ENCODE assay signal across 8 mouse cellular contexts in the genomic region with DNA sequence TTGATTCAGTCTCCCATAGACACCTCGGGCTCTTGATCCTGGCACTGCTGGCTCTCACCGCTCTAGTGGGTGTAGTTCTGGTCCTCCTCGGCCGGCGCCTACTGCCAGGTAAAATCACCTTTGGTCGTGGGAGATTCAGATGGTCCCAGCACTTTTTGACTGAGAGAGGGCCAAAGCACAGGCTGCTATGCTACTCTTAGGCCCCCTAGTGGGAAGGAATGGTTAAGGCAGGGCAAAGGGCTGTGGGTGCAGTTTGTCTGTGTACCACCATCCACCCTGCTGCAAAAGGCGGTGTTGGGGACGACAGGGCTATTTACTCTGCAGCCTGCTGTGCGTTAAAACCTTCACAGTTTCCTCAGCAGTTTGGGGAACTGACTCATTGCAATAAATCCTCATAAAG. TPM values are rescaled to one million over a fixed set of nuclear protein-coding genes. Genes with fewer than 3 reads are reported as not detected.
DNase-seq lines count a peak whose midpoint lies in the region; ATAC-seq and TF ChIP-seq lines count a peak whose summit lies in the region.

No protein-coding gene starts in this region.

- TF ChIP-seq POLR2A in limb, embryonic 14.5 days (IDR thresholded peaks at IDR 0.05; ENCODE audit: borderline replicate concordance, extremely low read depth, insufficient read depth, insufficient read length) = no peak
- no peak for TF ChIP-seq POLR2A in spleen, adult 2 months (IDR thresholded peaks at IDR 0.05; ENCODE audit: low read depth, low read length)

- WGBS in intestine, embryonic 14.5 days = 8% methylated on average over 9 of the region's 9 CpGs
- 9% methylated on average over 9 of the region's 9 CpGs for WGBS in limb, embryonic 14.5 days
- WGBS in midbrain, embryonic 15.5 days = 9% methylated on average over 9 of the region's 9 CpGs
- WGBS in spleen, adult 2 months = 9% methylated on average over 9 of the region's 9 CpGs

- TF ChIP-seq CTCF in spleen, adult 2 months (IDR thresholded peaks at IDR 0.05; ENCODE audit: extremely low read depth, insufficient read depth, insufficient read length, insufficient replicate concordance) = peak; percentile 66; the same call in 1 of the 2 replicates

- no peaks in the 10 kb centered on the region for H3K9me3 ChIP-seq in intestine, embryonic 14.5 days (ENCODE audit: control insufficient read depth, low read length)
- no peaks in the 10 kb centered on the region for H3K9me3 ChIP-seq in limb, embryonic 14.5 days (ENCODE audit: control insufficient read depth, low read length)
- no peaks in the 10 kb centered on the region for H3K9me3 ChIP-seq in midbrain, embryonic 15.5 days

- peak overlapping the region; percentile 27 for H3K4me3 ChIP-seq in intestine, embryonic 14.5 days (ENCODE audit: low read depth, low read length)
- H3K4me3 ChIP-seq in limb, embryonic 14.5 days (replicated peaks; ENCODE audit: low read length) = peak overlapping the region; percentile 40
- peak overlapping the region; percentile 40 for H3K4me3 ChIP-seq in midbrain, embryonic 15.5 days
- peak overlapping the region; percentile 44 for H3K4me3 ChIP-seq in spleen, adult 2 months (ENCODE audit: extremely low read depth, insufficient read depth, insufficient read length)

- no peak overlapping the region for H3K27ac ChIP-seq in intestine, embryonic 14.5 days (ENCODE audit: low read depth)
- H3K27ac ChIP-seq in limb, embryonic 14.5 days (replicated peaks; ENCODE audit: low read depth, low read length) = no peak overlapping the region
- no peak overlapping the region for H3K27ac ChIP-seq in midbrain, embryonic 15.5 days
- no peak overlapping the region for H3K27ac ChIP-seq in spleen, adult 2 months (ENCODE audit: insufficient read depth, low read length)

- H3K9ac ChIP-seq in intestine, embryonic 14.5 days (ENCODE audit: low read length) = peak overlapping the region; percentile 31; the same call in 1 of the 2 replicates
- peak overlapping the region; percentile 52; the same call in 1 of the 2 replicates for H3K9ac ChIP-seq in limb, embryonic 14.5 days (ENCODE audit: low read depth, low read length, severe bottlenecking)
- H3K9ac ChIP-seq in midbrain, embryonic 15.5 days = 0 out of 2 replicates have a peak overlapping the region, but pooled peaks have one; percentile 32

- peak; percentile 59 for ATAC-seq in intestine, embryonic 14.5 days (replicated peaks; ENCODE audit: low FRiP score, low TSS enrichment, low read depth)
- peak; percentile 84 for ATAC-seq in limb, embryonic 14.5 days (ENCODE audit: low FRiP score, low read depth)
- ATAC-seq in midbrain, embryonic 15.5 days (replicated peaks) = peak; percentile 79; the same call in 1 of the 2 replicates

- H3K36me3 ChIP-seq in intestine, embryonic 14.5 days (ENCODE audit: control insufficient read depth, insufficient read depth, low read length) = no peaks in the 10 kb centered on the region
- H3K36me3 ChIP-seq in limb, embryonic 14.5 days (ENCODE audit: control insufficient read depth, insufficient read depth, low read length) = no peaks in the 10 kb centered on the region
- H3K36me3 ChIP-seq in midbrain, embryonic 15.5 days (replicated peaks) = no peaks in the 10 kb centered on the region
- no peaks in the 10 kb centered on the region for H3K36me3 ChIP-seq in spleen, adult 2 months (ENCODE audit: control insufficient read depth, insufficient read depth, low read length)

- DNase-seq in urinary bladder, postnatal 25 days (ENCODE audit: low spot score) = peak; percentile 46
- DNase-seq in urinary bladder, adult 18-20 months (ENCODE audit: low spot score in 2 of 2) = no peak
- peak; percentile 69 to 74 for DNase-seq in cerebellum, postnatal 36 days
- DNase-seq in gastrocnemius, postnatal 14 days = peak; percentile 61
- peak; percentile 83 for DNase-seq in intestine, embryonic 14.5 days (ENCODE audit: low spot score)
- DNase-seq in limb, embryonic 14.5 days (ENCODE audit: low spot score) = peak; percentile 77
- DNase-seq in spleen, adult 2 months (ENCODE audit: low read depth in 1 of 2, low spot score in 2 of 2) = peak; percentile 59 to 66

- 0 out of 2 replicates have a peak, but pooled peaks cover 16% of the 10 kb centered on the region for H3K4me1 ChIP-seq in intestine, embryonic 14.5 days (replicated peaks; ENCODE audit: control insufficient read depth, insufficient read depth, low read length)
- peaks cover 3% of the 10 kb centered on the region; the same call in 1 of the 2 replicates for H3K4me1 ChIP-seq in limb, embryonic 14.5 days (ENCODE audit: control insufficient read depth, insufficient read depth, low read length)
- H3K4me1 ChIP-seq in midbrain, embryonic 15.5 days = peaks cover 12% of the 10 kb centered on the region
- peaks cover 4% of the 10 kb centered on the region; the same call in 1 of the 2 replicates for H3K4me1 ChIP-seq in spleen, adult 2 months (ENCODE audit: control insufficient read depth, insufficient read depth, insufficient read length)

- peak overlapping the region; percentile 65 for H3K4me2 ChIP-seq in intestine, embryonic 14.5 days (ENCODE audit: low read length)
- H3K4me2 ChIP-seq in limb, embryonic 14.5 days (replicated peaks; ENCODE audit: low read depth, low read length, severe bottlenecking) = peak overlapping the region; percentile 72
- H3K4me2 ChIP-seq in midbrain, embryonic 15.5 days = peak overlapping the region; percentile 72

- H3K27me3 ChIP-seq in intestine, embryonic 14.5 days (replicated peaks; ENCODE audit: control insufficient read depth, insufficient read depth, low read length) = 0 out of 2 replicates have a peak, but pooled peaks cover 9% of the 10 kb centered on the region
- H3K27me3 ChIP-seq in limb, embryonic 14.5 days (ENCODE audit: control insufficient read depth, insufficient read depth, low read length) = peaks cover 11% of the 10 kb centered on the region
- peaks cover 24% of the 10 kb centered on the region for H3K27me3 ChIP-seq in midbrain, embryonic 15.5 days (replicated peaks)
- no peaks in the 10 kb centered on the region for H3K27me3 ChIP-seq in spleen, adult 2 months (ENCODE audit: control insufficient read depth, insufficient read depth, low read length)

- intact Hi-C loops in gastrocnemius, postnatal 14 days (cut with DNase I; ENCODE audit: low total_unique reads) = loop anchor here (5.0 kb wide), 1 partner anchor 42 kb away; no protein-coding TSS in a partner anchor

RNA-seq across cellular contexts. Expression of gene Il17rc, which starts 2.2 kb away (rescaled TPM):
- total RNA-seq in gastrocnemius, postnatal 14 days (2021) = 1 to 10 TPM; 6.8 TPM
- polyA plus RNA-seq in intestine, embryonic 14.5 days (2014; fragmentation: Nextera tagmentation; extraction: Ambion mirVana) = 15.3 and 18.5 TPM in 2 replicates
- 21.5 and 25.2 TPM in 2 replicates for polyA plus RNA-seq in limb, embryonic 14.5 days (2012; rRNA removed)
- polyA plus RNA-seq in limb, embryonic 14.5 days (2014; fragmentation: Nextera tagmentation; extraction: Ambion mirVana) = 18.5 and 28.2 TPM in 2 replicates
- polyA plus RNA-seq in midbrain, embryonic 15.5 days (2015; fragmentation: Nextera tagmentation; extraction: Ambion mirVana) = 3.4 and 4.8 TPM in 2 replicates
- 10.9 and 12.4 TPM in 2 replicates for polyA plus RNA-seq in spleen, adult 2 months (2012; rRNA removed)

RNA-seq across cellular contexts. Expression of gene Il17re, which starts 10.7 kb away (rescaled TPM):
- total RNA-seq in gastrocnemius, postnatal 14 days (2021) = under 1 TPM; 0.31 to 0.49 TPM
- 8.4 and 9.0 TPM in 2 replicates for polyA plus RNA-seq in intestine, embryonic 14.5 days (2014; fragmentation: Nextera tagmentation; extraction: Ambion mirVana)
- polyA plus RNA-seq in limb, embryonic 14.5 days (2012; rRNA removed) = 6.7 and 9.6 TPM in 2 replicates
- polyA plus RNA-seq in limb, embryonic 14.5 days (2014; fragmentation: Nextera tagmentation; extraction: Ambion mirVana) = 7.9 and 9.2 TPM in 2 replicates
- 0.08 and 0.41 TPM in 2 replicates for polyA plus RNA-seq in midbrain, embryonic 15.5 days (2015; fragmentation: Nextera tagmentation; extraction: Ambion mirVana)
- polyA plus RNA-seq in spleen, adult 2 months (2012; rRNA removed) = 0.61 and 1.3 TPM in 2 replicates

RNA-seq across cellular contexts. Expression of gene Creld1, which starts 14.1 kb away (rescaled TPM):
- 10 to 100 TPM; 37.1 to 39.6 TPM for total RNA-seq in gastrocnemius, postnatal 14 days (2021)
- 20.1 and 20.2 TPM in 2 replicates for polyA plus RNA-seq in intestine, embryonic 14.5 days (2014; fragmentation: Nextera tagmentation; extraction: Ambion mirVana)
- polyA plus RNA-seq in limb, embryonic 14.5 days (2012; rRNA removed) = 14.0 and 15.9 TPM in 2 replicates
- 15.9 and 16.1 TPM in 2 replicates for polyA plus RNA-seq in limb, embryonic 14.5 days (2014; fragmentation: Nextera tagmentation; extraction: Ambion mirVana)
- 74.8 and 79.0 TPM in 2 replicates for polyA plus RNA-seq in midbrain, embryonic 15.5 days (2015; fragmentation: Nextera tagmentation; extraction: Ambion mirVana)
- 7.8 and 8.4 TPM in 2 replicates for polyA plus RNA-seq in spleen, adult 2 months (2012; rRNA removed)

RNA-seq across cellular contexts. Expression of gene Jagn1, which starts 26.7 kb away (rescaled TPM):
- total RNA-seq in gastrocnemius, postnatal 14 days (2021) = 10 to 100 TPM; 28.6 to 32.4 TPM
- polyA plus RNA-seq in intestine, embryonic 14.5 days (2014; fragmentation: Nextera tagmentation; extraction: Ambion mirVana) = 80.0 and 84.6 TPM in 2 replicates
- 61.0 and 74.5 TPM in 2 replicates for polyA plus RNA-seq in limb, embryonic 14.5 days (2012; rRNA removed)
- polyA plus RNA-seq in limb, embryonic 14.5 days (2014; fragmentation: Nextera tagmentation; extraction: Ambion mirVana) = 80.5 and 82.8 TPM in 2 replicates
- polyA plus RNA-seq in midbrain, embryonic 15.5 days (2015; fragmentation: Nextera tagmentation; extraction: Ambion mirVana) = 94.9 and 101 TPM in 2 replicates
- polyA plus RNA-seq in spleen, adult 2 months (2012; rRNA removed) = 32.2 and 33.6 TPM in 2 replicates

RNA-seq across cellular contexts. Expression of gene Prrt3, which starts 32.7 kb away (rescaled TPM):
- total RNA-seq in gastrocnemius, postnatal 14 days (2021) = under 1 TPM; 0.11 to 0.12 TPM
- 0.26 and 0.32 TPM in 2 replicates for polyA plus RNA-seq in intestine, embryonic 14.5 days (2014; fragmentation: Nextera tagmentation; extraction: Ambion mirVana)
- 0.54 and 0.73 TPM in 2 replicates for polyA plus RNA-seq in limb, embryonic 14.5 days (2012; rRNA removed)
- polyA plus RNA-seq in limb, embryonic 14.5 days (2014; fragmentation: Nextera tagmentation; extraction: Ambion mirVana) = 0.36 and 0.70 TPM in 2 replicates
- polyA plus RNA-seq in midbrain, embryonic 15.5 days (2015; fragmentation: Nextera tagmentation; extraction: Ambion mirVana) = 13.1 and 13.5 TPM in 2 replicates
- polyA plus RNA-seq in spleen, adult 2 months (2012; rRNA removed) = 0.04 TPM in 2 replicates

Comparison
In these comparisons a context has a peak if more than half of its experiments do, and no peak if none do; other contexts are left out.
1. DNase-seq: peak in urinary bladder, postnatal 25 days (single experiment), cerebellum, postnatal 36 days (2 of 2), gastrocnemius, postnatal 14 days (single experiment), intestine, embryonic 14.5 days (single experiment), limb, embryonic 14.5 days (single experiment) and spleen, adult 2 months (2 of 2); none in urinary bladder, adult 18-20 months (0 of 2).
2. Peak in every context shown above with its lines, with median percentiles within 50 percentile points of each other: ATAC-seq, H3K4me2 ChIP-seq, H3K4me3 ChIP-seq and H3K9ac ChIP-seq.